Mouse (Mus musculus) G1E (cell line): ENCODE measurements around the gene Gm3336.

ENCODE experiments used
- CTCF ChIP-seq: IDR thresholded peaks from 2 replicates; pipeline ENCODE4 v1.5.1; 2012; ENCODE audit warnings: low read depth, low read length, inconsistent platforms, mixed read lengths
- POLR2AphosphoS5 ChIP-seq: IDR thresholded peaks from 2 replicates; pipeline ENCODE4 v1.6.1; 2012; ENCODE audit warnings: low read depth, low read length, inconsistent platforms; ENCODE audit not compliant: insufficient replicate concordance
- TAL1 ChIP-seq: conservative IDR thresholded peaks from 2 replicates; pipeline ENCODE4 v1.6.1; 2012; ENCODE audit warnings: low read depth, low read length, inconsistent platforms, mixed read lengths

GRCm38 (mm10) chr8:70760350-70760749 lies 42.0 kb downstream of the Gm3336 start:
- TF ChIP-seq CTCF (no peak), TAL1 (no peak), POLR2AphosphoS5 (no peak)
